Mouse (Mus musculus) E14TG2a.4 (cell line): ENCODE data around the gene Slc35e1.

Experiments
- CTCF ChIP-seq: conservative IDR thresholded peaks from 2 replicates; pipeline ENCODE4 v1.5.1; 2014; ENCODE audit warnings: low read length
- NANOG ChIP-seq: IDR thresholded peaks from 2 replicates; pipeline ENCODE4 v1.6.1; 2014; ENCODE audit warnings: borderline replicate concordance, low read length, mixed read lengths
- POU5F1 ChIP-seq: IDR thresholded peaks from 2 replicates; pipeline ENCODE4 v1.6.1; 2014; ENCODE audit warnings: low read length, borderline replicate concordance

GRCm38 (mm10) chr8:72532103-72532502, 39.7 kb upstream of the Slc35e1 start:
- TF ChIP-seq CTCF (no peak), POU5F1 (no peak), NANOG (no peak)
